11 mouse cellular contexts compared by ENCODE assay signal in the genomic region with DNA sequence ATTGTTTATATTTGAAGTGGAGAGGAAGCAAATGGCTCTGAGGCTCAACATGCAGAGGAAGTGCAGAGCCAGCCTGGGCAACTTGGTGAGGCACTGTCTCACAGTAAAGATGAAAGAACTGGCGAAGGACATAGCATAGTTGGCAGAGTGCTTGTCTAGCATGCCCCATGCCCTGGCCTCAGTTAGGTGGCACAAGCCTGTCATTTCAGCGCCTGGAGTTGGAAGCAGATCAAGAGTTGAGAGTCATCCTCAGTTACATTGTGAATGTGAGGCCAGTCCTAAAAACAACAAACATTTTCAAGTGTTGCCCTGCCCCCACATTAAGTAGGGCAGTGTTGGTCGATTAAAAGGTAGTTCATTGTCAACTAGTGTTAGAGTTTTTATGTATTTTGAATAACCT. TPM values are rescaled to one million over a fixed set of nuclear protein-coding genes. Genes with fewer than 3 reads are reported as not detected.
DNase-seq lines count a peak whose midpoint lies in the region; ATAC-seq lines count a peak whose summit lies in the region.
"Had no signal": no experiment of that assay in that cellular context is flagged by ENCODE, and none has a peak within 500 bp of the region (broad histone marks: within the 10 kb centered on the region; RNA-seq: fewer than 3 reads in every experiment).

No protein-coding gene starts in this region.

- H3K27ac ChIP-seq in midbrain, embryonic 10.5 days (replicated peaks) = no peak overlapping the region
- H3K27ac ChIP-seq: hindbrain, embryonic 15.5 days; macrophage had no signal

- WGBS in midbrain, embryonic 10.5 days = 78% methylated on average over 3 of the region's 3 CpGs

- H3K27me3 ChIP-seq in midbrain, embryonic 10.5 days (ENCODE audit: low read depth, poor library complexity, severe bottlenecking) = no peaks in the 10 kb centered on the region
- H3K27me3 ChIP-seq: hindbrain, embryonic 15.5 days had no signal

- peaks cover 22% of the 10 kb centered on the region for H3K36me3 ChIP-seq in midbrain, embryonic 10.5 days
- H3K36me3 ChIP-seq: hindbrain, embryonic 15.5 days had no signal

- no peak for DNase-seq in cerebellum, postnatal 14 days
- peak; percentile 44 for DNase-seq in heart, adult 8-10 months (ENCODE audit: low spot score)
- DNase-seq in heart, postnatal 25 days (ENCODE audit: low spot score) = no peak
- peak; percentile 64 for DNase-seq in adrenal gland, postnatal 10 days
- DNase-seq in heart, postnatal 14 days = peak; percentile 15 to 43
- no peak for DNase-seq in thymus, postnatal 36 days
- no peak for DNase-seq in midbrain, embryonic 10.5 days (ENCODE audit: low spot score)
- DNase-seq: kidney, postnatal 10 days had no signal

- no peaks in the 10 kb centered on the region for H3K4me1 ChIP-seq in midbrain, embryonic 10.5 days
- H3K4me1 ChIP-seq: hindbrain, embryonic 15.5 days had no signal

- peak; percentile 26; the same call in 1 of the 2 replicates for ATAC-seq in cerebellum, adult (ENCODE audit: insufficient number of reproducible peaks, low FRiP score, low TSS enrichment)

- H3K9me3 ChIP-seq in midbrain, embryonic 10.5 days (replicated peaks) = no peaks in the 10 kb centered on the region
- H3K9me3 ChIP-seq: hindbrain, embryonic 15.5 days had no signal

- intact Hi-C loops in heart, postnatal 25 days (cut with DNase I) = no loop called here
- intact Hi-C loops in heart, postnatal 14 days (cut with DNase I) = no loop called here

- H3K4me3 ChIP-seq in midbrain, embryonic 10.5 days = no peak overlapping the region
- H3K4me3 ChIP-seq: hindbrain, embryonic 15.5 days had no signal

RNA-seq across cellular contexts. Expression of a gene that starts 32.1 kb away (rescaled TPM):
- 10 to 100 TPM; 30.2 to 37.5 (median 35.7) TPM for total RNA-seq in heart, adult 8-10 months (2022)
- total RNA-seq in heart, postnatal 25 days (2021) = 10 to 100 TPM; 38.0 to 41.4 TPM
- 10 to 100 TPM; 72.7 to 76.1 TPM for total RNA-seq in adrenal gland, postnatal 10 days (2021)
- total RNA-seq in heart, postnatal 14 days (2021) = 10 to 100 TPM; 43.0 to 45.3 TPM
- polyA plus RNA-seq in midbrain, embryonic 10.5 days (2016; fragmentation: Nextera tagmentation; extraction: Ambion mirVana) = 47.1 and 50.6 TPM in 2 replicates

RNA-seq across cellular contexts. Expression of a gene that starts 57.9 kb away (rescaled TPM):
- 1 to 10 TPM; 3.1 to 4.8 (median 4.2) TPM for total RNA-seq in heart, adult 8-10 months (2022)
- 1 to 10 TPM; 4.0 to 4.7 TPM for total RNA-seq in heart, postnatal 25 days (2021)
- total RNA-seq in adrenal gland, postnatal 10 days (2021) = 10 to 100 TPM in 1 of 2 experiments, 1 to 10 TPM in 1; 8.0 to 11.4 TPM
- total RNA-seq in heart, postnatal 14 days (2021) = 1 to 10 TPM; 4.9 to 6.4 TPM
- 2.4 and 2.9 TPM in 2 replicates for polyA plus RNA-seq in midbrain, embryonic 10.5 days (2016; fragmentation: Nextera tagmentation; extraction: Ambion mirVana)

Comparison
In these comparisons a context has a peak if more than half of its experiments do, and no peak if none do; other contexts are left out.
1. DNase-seq: peak in heart, adult 8-10 months (single experiment), adrenal gland, postnatal 10 days (single experiment) and heart, postnatal 14 days (2 of 2); none in cerebellum, postnatal 14 days (0 of 2), heart, postnatal 25 days (single experiment), thymus, postnatal 36 days (0 of 2) and midbrain, embryonic 10.5 days (single experiment).